Mouse (Mus musculus): ENCODE data around the gene Coro7. TPM values are rescaled to one million over a fixed set of nuclear protein-coding genes. Genes with fewer than 3 reads are reported as not detected.
A peak's percentile ranks its signal among the peaks of the same experiment; 100 is the strongest.

The Coro7 gene
- 19.8 and 22.0 TPM in 2 replicates for polyA plus RNA-seq (2015; fragmentation: Nextera tagmentation; extraction: Ambion mirVana)

DNA sequence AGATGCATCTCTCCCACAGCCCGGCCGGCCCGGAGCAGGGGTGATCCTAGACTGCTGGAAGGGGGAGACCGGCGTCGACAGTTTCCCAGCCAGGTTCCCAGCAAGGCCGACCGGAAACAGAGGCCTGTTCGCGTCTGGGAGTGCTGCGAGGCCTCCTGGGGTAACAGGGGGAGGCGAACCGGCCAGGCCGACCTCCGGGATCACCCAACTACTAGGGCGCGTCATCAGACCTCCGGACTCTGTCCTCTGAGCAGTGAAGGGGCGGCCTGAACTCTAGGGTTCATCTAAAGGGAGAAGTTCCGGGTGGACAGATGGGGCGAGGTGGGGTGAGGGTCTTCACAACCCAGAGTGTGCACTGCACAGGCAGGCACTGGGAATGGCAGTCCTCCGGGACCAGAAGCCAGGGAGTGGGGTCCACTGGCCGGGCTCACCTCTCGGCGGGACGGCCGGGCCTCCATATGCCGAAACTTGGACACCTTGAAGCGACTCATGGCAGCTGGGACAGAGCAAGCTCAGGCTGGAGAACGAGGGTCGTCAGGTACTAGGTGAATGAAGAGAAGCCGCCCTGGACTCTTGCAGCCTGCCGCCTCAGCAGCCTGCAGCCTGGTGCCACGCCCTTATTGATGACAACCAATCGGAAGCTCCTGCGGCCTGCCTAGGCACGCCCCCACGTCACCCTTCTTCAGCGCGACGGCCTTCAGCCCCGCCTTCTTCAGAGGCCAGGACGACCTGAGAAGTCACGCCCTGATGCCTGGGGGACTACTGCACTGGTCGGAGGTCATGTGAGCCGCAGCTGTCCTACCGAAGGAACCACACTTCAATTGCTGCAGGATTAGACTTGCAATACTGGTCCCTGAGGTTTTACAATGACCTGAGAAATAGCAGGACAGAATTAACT, at the start of gene Coro7:
Gene Coro7 (minus strand): TSS at position 657 of the 898 bp plus-strand sequence.
- under 1% methylated on average over 47 of the region's 47 CpGs for WGBS
- Histone ChIP-seq H3K27ac (peak within 1 kb of the TSS; percentile 67), H3K4me3 (replicated peaks) (peak within 1 kb of the TSS; percentile 69), H3K9me3 (replicated peaks) (no peaks in the 10 kb centered on the region), H3K4me2 (peak within 1 kb of the TSS; percentile 87), H3K36me3 (peaks cover 18% of the 10 kb centered on the region), H3K4me1 (peaks cover 22% of the 10 kb centered on the region), H3K9ac (peak within 1 kb of the TSS; percentile 59), H3K27me3 (no peaks in the 10 kb centered on the region)
- peak; percentile 93 for ATAC-seq (replicated peaks; ENCODE audit: low FRiP score)

DNA sequence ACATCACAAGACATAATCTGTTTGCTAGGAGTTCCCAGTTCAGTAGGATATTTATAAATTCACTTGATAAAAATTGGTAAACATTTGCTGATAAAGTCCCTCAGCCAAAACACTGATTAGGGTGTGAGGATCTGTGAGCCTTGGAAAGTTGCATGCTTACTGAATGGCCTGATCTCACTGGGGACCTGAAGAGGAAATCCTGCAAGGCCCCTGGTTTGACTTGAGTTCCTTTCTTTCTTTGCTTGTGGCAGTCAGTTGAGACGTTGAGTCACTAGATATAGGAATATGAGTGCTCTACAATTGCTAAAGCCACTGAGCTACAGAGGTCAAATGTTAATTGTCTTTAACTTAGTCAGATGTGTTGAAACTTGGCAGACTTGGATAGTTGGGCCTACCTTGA, 48.4 kb upstream of the Coro7 start:
- Histone ChIP-seq H3K27ac (no peak overlapping the region), H3K4me2 (peak overlapping the region; percentile 14; the same call in 1 of the 2 replicates), H3K9ac (no peak overlapping the region), H3K4me3 (replicated peaks) (peak overlapping the region; percentile 93), H3K4me1 (peaks cover 24% of the 10 kb centered on the region), H3K9me3 (replicated peaks) (no peaks in the 10 kb centered on the region), H3K36me3 (no peaks in the 10 kb centered on the region), H3K27me3 (no peaks in the 10 kb centered on the region)
- ATAC-seq (replicated peaks; ENCODE audit: low FRiP score) = no peak
- WGBS = 38% methylated on average over 1 of the region's 1 CpGs

DNA sequence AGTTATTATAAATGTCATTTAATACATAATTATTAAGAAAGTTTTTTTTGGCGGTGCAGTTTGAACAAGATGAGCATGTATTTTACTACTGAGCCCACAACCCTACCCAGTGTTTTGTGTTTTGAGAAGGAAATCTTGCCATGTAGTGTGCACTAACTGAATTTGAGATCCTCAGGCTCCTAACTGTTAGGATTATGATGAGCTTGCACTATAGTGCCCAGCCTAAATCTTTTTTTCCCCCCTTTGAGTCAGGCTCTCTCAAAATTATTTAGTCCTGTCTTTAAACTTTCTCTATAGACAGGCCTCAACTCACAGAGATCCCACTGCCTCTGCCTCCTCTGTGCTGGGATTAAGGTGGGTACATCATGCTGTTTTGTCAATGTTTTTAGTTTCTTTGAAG, 47.9 kb upstream of the Coro7 start:
- H3K9me3 ChIP-seq (replicated peaks) = no peaks in the 10 kb centered on the region
- peak overlapping the region; percentile 81 for H3K4me2 ChIP-seq
- no peak overlapping the region; the same call in 1 of the 2 replicates for H3K27ac ChIP-seq
- H3K9ac ChIP-seq = no peak overlapping the region
- WGBS = 95% methylated on average over 1 of the region's 1 CpGs
- peaks cover 27% of the 10 kb centered on the region for H3K4me1 ChIP-seq
- no peak for ATAC-seq (replicated peaks; ENCODE audit: low FRiP score)
- no peaks in the 10 kb centered on the region for H3K36me3 ChIP-seq
- no peaks in the 10 kb centered on the region for H3K27me3 ChIP-seq
- peak overlapping the region; percentile 93 for H3K4me3 ChIP-seq (replicated peaks)

DNA sequence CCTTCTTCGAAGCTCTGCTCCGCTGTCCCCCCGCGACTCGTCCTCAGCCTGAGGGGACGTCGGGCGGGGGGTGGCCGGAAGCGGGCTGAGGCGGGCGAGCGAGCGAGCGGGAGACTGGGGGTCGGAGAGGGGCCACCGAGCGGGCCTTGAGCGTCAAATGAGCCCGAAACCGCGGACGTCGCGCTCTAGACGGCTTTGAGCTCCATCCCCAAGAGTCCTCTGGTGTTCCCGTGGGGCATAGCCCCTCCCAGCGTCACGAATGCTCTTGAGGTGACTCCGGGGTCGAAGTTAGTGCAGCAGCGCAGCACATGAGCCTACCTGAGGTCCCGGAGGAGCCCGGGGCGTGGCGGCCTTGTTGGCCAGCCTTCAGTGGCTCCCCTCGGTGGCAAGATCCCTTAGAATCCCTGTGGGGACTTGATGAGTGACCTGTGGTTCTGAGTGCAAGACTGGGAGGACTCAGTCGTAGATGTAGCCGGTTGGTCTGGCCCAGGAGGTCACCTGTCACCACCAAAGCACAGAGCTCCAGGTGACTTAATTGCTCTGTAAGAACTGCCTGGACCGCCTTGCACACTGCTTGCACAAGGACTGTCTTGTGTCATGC, 47.1 kb upstream of the Coro7 start:
- peak; percentile 80 for ATAC-seq (replicated peaks; ENCODE audit: low FRiP score)
- peak overlapping the region; percentile 93 for H3K4me3 ChIP-seq (replicated peaks)
- no peaks in the 10 kb centered on the region for H3K27me3 ChIP-seq
- peaks cover 28% of the 10 kb centered on the region for H3K4me1 ChIP-seq
- H3K36me3 ChIP-seq = no peaks in the 10 kb centered on the region
- H3K27ac ChIP-seq = peak overlapping the region; percentile 91
- WGBS = under 1% methylated on average over 40 of the region's 40 CpGs
- H3K4me2 ChIP-seq = peak overlapping the region; percentile 81
- peak overlapping the region; percentile 96 for H3K9ac ChIP-seq
- no peaks in the 10 kb centered on the region for H3K9me3 ChIP-seq (replicated peaks)

DNA sequence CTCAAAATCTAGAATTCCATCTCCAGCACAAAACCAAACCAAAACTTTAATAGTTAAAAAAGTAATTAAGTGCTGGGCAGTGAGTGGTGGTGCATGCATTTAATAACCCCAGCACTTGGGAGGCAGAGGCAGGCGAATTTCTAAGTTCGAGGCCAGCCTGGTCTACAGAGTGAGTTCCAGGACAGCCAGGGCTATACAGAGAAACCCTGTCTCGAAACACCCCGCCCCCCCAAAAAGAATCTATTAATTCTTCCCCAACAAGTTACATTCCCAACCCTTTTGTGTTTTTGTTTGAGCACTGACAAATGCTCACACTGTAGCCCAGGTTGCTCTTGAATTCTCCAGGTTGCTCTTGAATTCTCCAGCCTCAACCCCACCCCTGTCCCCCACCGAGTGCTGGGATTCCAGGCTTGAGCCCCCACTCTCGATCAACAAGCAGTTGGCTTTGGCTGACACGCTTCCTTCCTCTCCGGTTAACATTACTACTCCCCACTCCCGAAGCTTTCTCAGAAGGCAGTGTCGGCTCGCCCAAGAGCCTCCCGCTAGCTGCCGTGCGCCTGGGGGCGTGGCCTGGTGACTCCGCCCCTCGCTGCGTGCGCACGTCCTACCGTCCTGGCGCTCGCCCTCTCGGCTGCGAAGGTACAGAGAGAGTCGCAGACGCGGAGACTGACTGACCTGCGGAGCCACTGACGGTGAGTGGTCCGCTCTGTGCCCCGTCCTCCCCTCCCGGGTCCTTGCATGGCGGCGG, 46.4 kb upstream of the Coro7 start, which contains the start of gene Hmox2:
Gene Hmox2 (plus strand): TSS at position 582 of the 748 bp plus-strand sequence.
- Histone ChIP-seq H3K36me3 (no peaks in the 10 kb centered on the region), H3K9ac (peak within 1 kb of the TSS; percentile 96), H3K4me3 (replicated peaks) (peak within 1 kb of the TSS; percentile 93), H3K27ac (peak within 1 kb of the TSS; percentile 91), H3K9me3 (replicated peaks) (no peaks in the 10 kb centered on the region), H3K27me3 (no peaks in the 10 kb centered on the region), H3K4me1 (peaks cover 28% of the 10 kb centered on the region), H3K4me2 (peak within 1 kb of the TSS; percentile 81)
- WGBS = 5% methylated on average over 35 of the region's 35 CpGs
- ATAC-seq (replicated peaks; ENCODE audit: low FRiP score) = peak; percentile 93

DNA sequence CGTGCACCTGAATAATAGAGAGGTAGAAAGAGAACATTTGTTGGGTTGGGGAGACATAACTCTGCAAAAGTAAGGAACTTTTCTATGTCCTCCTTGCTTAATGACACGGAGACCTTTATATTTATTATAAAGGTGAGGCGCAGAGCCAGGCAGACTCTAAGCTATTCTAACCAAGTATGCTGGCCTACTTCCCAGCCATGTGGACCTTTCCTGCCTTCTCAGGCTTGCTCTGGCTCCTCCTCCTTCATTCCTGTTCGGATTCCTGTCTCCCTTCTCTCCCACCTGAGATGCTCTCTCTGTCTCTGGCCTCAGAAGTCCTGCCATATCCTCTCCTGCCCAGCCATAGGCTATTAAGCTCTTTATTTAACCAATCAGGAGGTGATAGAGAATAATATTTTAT, 45.7 kb upstream of the Coro7 start:
- ATAC-seq (replicated peaks; ENCODE audit: low FRiP score) = no peak
- Histone ChIP-seq H3K9ac (no peak overlapping the region), H3K4me3 (replicated peaks) (no peak overlapping the region), H3K4me2 (peak overlapping the region; percentile 81; the same call in 1 of the 2 replicates), H3K9me3 (replicated peaks) (no peaks in the 10 kb centered on the region), H3K4me1 (peaks cover 25% of the 10 kb centered on the region), H3K27ac (no peak overlapping the region), H3K27me3 (no peaks in the 10 kb centered on the region), H3K36me3 (no peaks in the 10 kb centered on the region)
- WGBS = 75% methylated on average over 4 of the region's 4 CpGs

DNA sequence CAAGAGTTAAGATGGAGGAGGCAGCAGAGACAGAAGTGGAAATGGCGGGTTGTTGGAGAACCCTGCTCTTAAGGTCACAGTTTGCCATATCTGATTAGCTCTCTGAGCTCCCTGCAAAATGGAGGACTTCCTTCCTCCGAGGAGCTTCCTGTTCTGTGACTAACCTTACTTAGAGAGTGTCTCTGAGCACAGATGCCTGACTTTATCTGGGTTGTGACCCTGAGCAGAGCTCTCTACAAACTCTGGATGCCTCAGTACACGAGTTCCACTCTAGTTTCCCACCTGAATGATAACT, 43.3 kb upstream of the Coro7 start:
- Histone ChIP-seq H3K9me3 (replicated peaks) (no peaks in the 10 kb centered on the region), H3K36me3 (no peaks in the 10 kb centered on the region), H3K27ac (no peak overlapping the region), H3K4me1 (peaks cover 29% of the 10 kb centered on the region), H3K4me2 (no peak overlapping the region), H3K9ac (no peak overlapping the region), H3K4me3 (replicated peaks) (no peak overlapping the region), H3K27me3 (no peaks in the 10 kb centered on the region)
- WGBS = 71% methylated on average over 3 of the region's 3 CpGs
- ATAC-seq (replicated peaks; ENCODE audit: low FRiP score) = no peak

DNA sequence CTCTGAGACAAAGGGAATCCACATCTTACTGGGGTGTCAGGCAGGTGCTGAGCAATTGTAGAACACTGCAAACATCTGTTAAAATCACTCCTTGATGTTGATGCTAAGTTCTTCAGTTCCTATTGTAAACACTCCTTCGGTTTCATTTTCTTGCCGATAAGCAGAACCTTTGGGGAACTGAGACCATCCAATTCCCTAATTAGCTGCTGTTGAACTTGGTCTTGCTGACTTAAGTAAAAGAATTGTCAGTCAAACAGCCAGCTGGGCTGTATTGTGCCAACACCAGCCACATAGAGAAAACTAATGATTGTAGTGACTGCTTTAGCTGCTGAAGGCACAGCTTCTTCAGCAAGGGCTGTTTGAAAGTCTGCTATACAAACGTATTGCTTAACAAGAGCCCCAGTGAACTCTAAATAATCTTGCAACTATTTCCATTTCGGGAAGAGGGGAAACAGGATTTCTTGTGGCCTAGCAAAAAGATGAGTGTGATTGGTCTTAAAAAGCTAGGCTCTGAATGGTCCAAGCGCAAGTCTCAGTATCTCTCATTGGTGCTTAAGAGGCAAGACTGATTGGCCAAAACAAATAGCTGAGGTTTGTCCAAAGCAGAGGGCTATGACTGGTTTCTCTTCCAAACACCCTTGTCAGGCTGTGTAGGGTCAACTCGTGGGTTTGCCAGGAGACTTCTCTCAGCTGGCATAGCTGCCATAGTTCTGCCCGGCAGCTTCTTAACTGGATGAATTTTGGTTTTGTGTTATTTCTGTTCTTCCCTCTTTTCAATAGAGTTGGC, 42.7 kb upstream of the Coro7 start:
- no peak overlapping the region for H3K4me2 ChIP-seq
- H3K9ac ChIP-seq = no peak overlapping the region
- H3K36me3 ChIP-seq = no peaks in the 10 kb centered on the region
- no peak overlapping the region for H3K27ac ChIP-seq
- no peak overlapping the region for H3K4me3 ChIP-seq (replicated peaks)
- no peak for ATAC-seq (replicated peaks; ENCODE audit: low FRiP score)
- H3K27me3 ChIP-seq = no peaks in the 10 kb centered on the region
- WGBS = 72% methylated on average over 7 of the region's 7 CpGs
- peaks cover 30% of the 10 kb centered on the region for H3K4me1 ChIP-seq
- H3K9me3 ChIP-seq (replicated peaks) = no peaks in the 10 kb centered on the region

DNA sequence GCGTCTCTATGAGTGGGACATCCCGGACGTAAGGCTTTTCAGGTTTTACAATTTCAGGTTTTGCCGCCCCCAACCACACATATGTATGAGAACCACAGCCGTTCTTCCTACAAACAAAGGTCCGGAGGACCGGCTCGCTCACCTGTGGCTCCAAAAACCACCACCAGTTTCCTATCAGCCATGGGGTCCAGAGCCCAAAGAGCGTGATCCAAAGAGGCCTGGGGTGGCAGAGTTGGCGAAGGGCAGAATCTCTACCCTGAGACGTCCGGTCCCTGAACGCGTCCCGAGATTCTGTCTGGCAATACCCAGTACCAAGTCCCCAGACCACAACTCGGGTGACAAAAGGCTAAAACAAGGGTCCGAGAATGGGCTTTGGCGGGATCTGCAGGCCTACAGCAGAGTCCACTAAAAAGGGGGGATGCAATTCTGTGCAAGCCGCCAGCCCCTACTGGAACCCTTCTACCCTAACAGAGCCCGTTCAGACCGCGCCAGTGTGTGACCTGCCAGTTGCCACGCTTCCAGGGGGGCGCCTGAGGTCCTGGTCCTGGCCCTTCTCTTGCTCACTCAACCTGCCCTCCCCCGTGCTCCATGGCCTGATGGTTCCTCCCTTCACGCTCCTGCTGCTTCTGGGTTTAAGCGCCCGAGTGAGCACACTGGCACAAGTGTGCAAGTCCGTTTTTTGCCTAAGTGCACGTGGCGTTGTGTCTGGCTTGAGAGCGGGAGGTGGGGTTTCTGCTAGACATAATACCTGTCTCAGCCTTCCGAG, 39.4 kb upstream of the Coro7 start, which contains the start of gene Nmral1:
Gene Nmral1 (minus strand): TSS at position 604 of the 766 bp plus-strand sequence.
- ATAC-seq (replicated peaks; ENCODE audit: low FRiP score) = peak; percentile 94
- H3K27ac ChIP-seq = peak within 1 kb of the TSS; percentile 92

DNA sequence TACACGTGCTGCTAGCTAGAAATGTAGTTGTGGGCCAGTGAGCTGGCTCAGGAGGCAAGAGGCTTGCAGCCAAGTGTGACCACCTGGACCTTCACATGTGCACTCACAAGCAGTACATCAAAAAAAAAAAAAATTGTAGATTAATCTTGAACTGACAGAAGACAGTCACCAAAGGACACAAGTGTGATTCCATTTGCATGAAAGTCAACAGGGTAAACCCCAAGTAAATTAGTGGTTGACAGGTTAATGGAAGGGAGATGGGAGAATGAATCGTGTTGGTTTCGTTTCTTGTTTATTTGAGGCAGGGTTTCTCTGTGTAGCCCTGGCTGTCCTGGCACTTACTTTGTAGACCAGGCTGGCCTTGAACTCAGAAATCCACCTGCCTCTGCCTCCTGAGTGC, 38.3 kb upstream of the Coro7 start:
- peak overlapping the region; percentile 61 for H3K4me3 ChIP-seq (replicated peaks)
- no peaks in the 10 kb centered on the region for H3K27me3 ChIP-seq
- H3K36me3 ChIP-seq = peaks cover 39% of the 10 kb centered on the region
- H3K4me2 ChIP-seq = peak overlapping the region; percentile 81
- ATAC-seq (replicated peaks; ENCODE audit: low FRiP score) = no peak
- 40% methylated on average over 3 of the region's 3 CpGs for WGBS
- H3K4me1 ChIP-seq = peaks cover 20% of the 10 kb centered on the region
- H3K27ac ChIP-seq = 0 out of 2 replicates have a peak overlapping the region, but pooled peaks have one; percentile 92
- H3K9me3 ChIP-seq (replicated peaks) = no peaks in the 10 kb centered on the region
- H3K9ac ChIP-seq = peak overlapping the region; percentile 69

More for the DNA sequence above, 39.4 kb upstream of the Coro7 start, which contains the start of gene Nmral1:
- Histone ChIP-seq H3K4me2 (peak within 1 kb of the TSS; percentile 81), H3K9me3 (replicated peaks) (no peaks in the 10 kb centered on the region), H3K9ac (peak within 1 kb of the TSS; percentile 69), H3K27me3 (no peaks in the 10 kb centered on the region), H3K4me1 (peaks cover 20% of the 10 kb centered on the region), H3K4me3 (replicated peaks) (peak within 1 kb of the TSS; percentile 61), H3K36me3 (peaks cover 28% of the 10 kb centered on the region)
- 10% methylated on average over 33 of the region's 33 CpGs for WGBS

Data from kidney, embryonic 15.5 days (tissue).